ENCODE assay signal across 8 mouse cellular contexts in genomic region chr1:54439080-54439476, GRCm38 (mm10). TPM values are rescaled to one million over a fixed set of nuclear protein-coding genes. Genes with fewer than 3 reads are reported as not detected.
A peak's percentile ranks its signal among the peaks of the same experiment; 100 is the strongest.
DNase-seq lines count a peak whose midpoint lies in the region; ATAC-seq and TF ChIP-seq lines count a peak whose summit lies in the region.

No protein-coding gene starts in this region.

- TF ChIP-seq EP300 in MEL (IDR thresholded peaks at IDR 0.05; ENCODE audit: low read depth in 1 of 2, low read length in 2 of 2): no peak

- H3K27ac ChIP-seq in heart, embryonic 15.5 days: no peak overlapping the region
- no peak overlapping the region for H3K27ac ChIP-seq in MEL (ENCODE audit: control insufficient read depth, low read depth, low read length)
- no peak overlapping the region for H3K27ac ChIP-seq in hindbrain, embryonic 11.5 days (ENCODE audit: low read depth, low read length)
- no peak overlapping the region for H3K27ac ChIP-seq in midbrain, embryonic 11.5 days (ENCODE audit: low read depth, low read length)

- peak overlapping the region; percentile 93 for H3K4me3 ChIP-seq in heart, embryonic 15.5 days
- peak overlapping the region in 1 of 2 experiments; percentile 97; a peak in 2 of 4 replicates for H3K4me3 ChIP-seq in MEL (ENCODE audit: control insufficient read depth in 1 of 2, insufficient read depth in 1 of 2, low read depth in 2 of 2, low read length in 2 of 2)
- H3K4me3 ChIP-seq in hindbrain, embryonic 11.5 days (ENCODE audit: low read depth, low read length): peak overlapping the region; percentile 83
- peak overlapping the region; percentile 64 for H3K4me3 ChIP-seq in midbrain, embryonic 11.5 days (ENCODE audit: low read depth, low read length)

- intact Hi-C loops in gastrocnemius, postnatal 14 days (cut with DNase I; ENCODE audit: low total_unique reads): no loop called here

- ATAC-seq in heart, embryonic 15.5 days (replicated peaks; ENCODE audit: insufficient number of reproducible peaks, insufficient read depth, low FRiP score, low read depth): no peak
- no peak; the same call in none of the 2 replicates for ATAC-seq in hindbrain, embryonic 11.5 days (ENCODE audit: low FRiP score)
- ATAC-seq in midbrain, embryonic 11.5 days (ENCODE audit: low FRiP score): peak; percentile 17
- no peak for ATAC-seq in megakaryocyte-erythroid progenitor cell, adult 5-6 weeks (replicated peaks; ENCODE audit: low FRiP score, low TSS enrichment, poor library complexity, severe bottlenecking)

- no peaks in the 10 kb centered on the region for H3K9me3 ChIP-seq in heart, embryonic 15.5 days (replicated peaks)
- no peaks in the 10 kb centered on the region for H3K9me3 ChIP-seq in MEL (replicated peaks; ENCODE audit: insufficient read depth, low read length)
- H3K9me3 ChIP-seq in hindbrain, embryonic 11.5 days (ENCODE audit: control insufficient read depth, low read length): no peaks in the 10 kb centered on the region
- H3K9me3 ChIP-seq in midbrain, embryonic 11.5 days (ENCODE audit: control insufficient read depth, low read length): no peaks in the 10 kb centered on the region

- 53% methylated on average over 3 of the region's 3 CpGs for WGBS in heart, embryonic 15.5 days
- WGBS in hindbrain, embryonic 11.5 days: 51% methylated on average over 3 of the region's 3 CpGs
- WGBS in midbrain, embryonic 11.5 days: 54% methylated on average over 3 of the region's 3 CpGs

- no peak for DNase-seq in heart, postnatal 4 days
- DNase-seq in MEL (ENCODE audit: low read depth, low spot score): no peak
- no peak for DNase-seq in hindbrain, embryonic 11.5 days (ENCODE audit: low spot score)
- no peak for DNase-seq in midbrain, embryonic 11.5 days (ENCODE audit: low spot score, missing footprints)
- DNase-seq in yolk sac, embryonic 10.5 days (ENCODE audit: low spot score): no peak
- no peak for DNase-seq in gastrocnemius, postnatal 14 days

- TF ChIP-seq RAD21 in MEL (IDR thresholded peaks at IDR 0.05; ENCODE audit: low read depth, low read length): no peak

- H3K9ac ChIP-seq in heart, embryonic 15.5 days: peak overlapping the region; percentile 89
- peak overlapping the region; percentile 96 for H3K9ac ChIP-seq in MEL (ENCODE audit: control insufficient read depth, low read depth, low read length, poor library complexity, severe bottlenecking)
- peak overlapping the region; percentile 90 for H3K9ac ChIP-seq in hindbrain, embryonic 11.5 days (ENCODE audit: low read depth, low read length)
- peak overlapping the region; percentile 91 for H3K9ac ChIP-seq in midbrain, embryonic 11.5 days (ENCODE audit: low read length)

- no peak for TF ChIP-seq CTCF in MEL (IDR thresholded peaks at IDR 0.05 in 2 of 3, conservative IDR thresholded peaks at IDR 0.05 in 1 of 3; ENCODE audit: control insufficient read depth in 1 of 3, insufficient read depth in 1 of 3, low read depth in 2 of 3, low read length in 3 of 3, poor library complexity in 1 of 3, severe bottlenecking in 1 of 3)

- TF ChIP-seq POLR2A in MEL (IDR thresholded peaks at IDR 0.05; ENCODE audit: control insufficient read depth in 1 of 2, insufficient read depth in 1 of 2, low read depth in 1 of 2, low read length in 2 of 2, poor library complexity in 1 of 2): no peak

- H3K79me2 ChIP-seq in MEL (ENCODE audit: control insufficient read depth, insufficient read depth, low read length, poor library complexity): peaks cover 8% of the 10 kb centered on the region

- H3K36me3 ChIP-seq in heart, embryonic 15.5 days: no peaks in the 10 kb centered on the region
- H3K36me3 ChIP-seq in MEL (ENCODE audit: control insufficient read depth in 1 of 2, insufficient read depth in 2 of 2, low read length in 2 of 2): peaks cover 0 to 3% of the 10 kb centered on the region in 2 experiments; a peak in 2 of 4 replicates
- no peaks in the 10 kb centered on the region for H3K36me3 ChIP-seq in hindbrain, embryonic 11.5 days (ENCODE audit: control insufficient read depth, insufficient read depth, low read length)
- H3K36me3 ChIP-seq in midbrain, embryonic 11.5 days (ENCODE audit: control insufficient read depth, insufficient read depth, low read length): no peaks in the 10 kb centered on the region

- no peaks in the 10 kb centered on the region; the same call in 1 of the 2 replicates for H3K27me3 ChIP-seq in heart, embryonic 15.5 days
- H3K27me3 ChIP-seq in MEL (ENCODE audit: control insufficient read depth in 1 of 2, insufficient read depth in 2 of 2, low read length in 2 of 2): no peaks in the 10 kb centered on the region; a peak in 1 of 4 replicates
- no peaks in the 10 kb centered on the region for H3K27me3 ChIP-seq in hindbrain, embryonic 11.5 days (ENCODE audit: control insufficient read depth, insufficient read depth, low read length)
- H3K27me3 ChIP-seq in midbrain, embryonic 11.5 days (ENCODE audit: control insufficient read depth, insufficient read depth, low read length): no peaks in the 10 kb centered on the region

- H3K4me2 ChIP-seq in heart, embryonic 15.5 days: peak overlapping the region; percentile 83
- H3K4me2 ChIP-seq in hindbrain, embryonic 11.5 days (replicated peaks; ENCODE audit: low read depth, low read length): no peak overlapping the region
- H3K4me2 ChIP-seq in midbrain, embryonic 11.5 days: peak overlapping the region; percentile 75

- H3K4me1 ChIP-seq in heart, embryonic 15.5 days (replicated peaks): peaks cover 11% of the 10 kb centered on the region
- H3K4me1 ChIP-seq in MEL (ENCODE audit: control insufficient read depth in 1 of 2, insufficient read depth in 2 of 2, low read length in 2 of 2): no peaks in the 10 kb centered on the region; a peak in 2 of 4 replicates
- H3K4me1 ChIP-seq in hindbrain, embryonic 11.5 days (replicated peaks; ENCODE audit: control insufficient read depth, insufficient read depth, low read length): no peaks in the 10 kb centered on the region
- no peaks in the 10 kb centered on the region for H3K4me1 ChIP-seq in midbrain, embryonic 11.5 days (ENCODE audit: control insufficient read depth, insufficient read depth, low read length)

TF ChIP-seq in MEL, 35 proteins besides CTCF, POLR2A, EP300 and RAD21:
- no peak for TF ChIP-seq CHD2 (IDR thresholded peaks at IDR 0.05; ENCODE audit: low read length)
- TF ChIP-seq BHLHE40 (IDR thresholded peaks at IDR 0.05; ENCODE audit: borderline replicate concordance, low read depth, low read length): no peak
- no peak for TF ChIP-seq SIN3A (IDR thresholded peaks at IDR 0.05; ENCODE audit: low read length)
- TF ChIP-seq ZC3H11A (IDR thresholded peaks at IDR 0.05; ENCODE audit: low read depth, low read length): no peak
- no peak for TF ChIP-seq MYB (IDR thresholded peaks at IDR 0.05; ENCODE audit: low read depth, low read length)
- TF ChIP-seq E2F4 (IDR thresholded peaks at IDR 0.05; ENCODE audit: borderline replicate concordance, low read depth, low read length): no peak
- no peak for TF ChIP-seq MEF2A (IDR thresholded peaks at IDR 0.05; ENCODE audit: extremely low read depth, insufficient replicate concordance, low read depth, low read length, poor library complexity, severe bottlenecking)
- TF ChIP-seq RCOR1 (IDR thresholded peaks at IDR 0.05; ENCODE audit: low read depth, low read length): no peak
- TF ChIP-seq SMC3 (IDR thresholded peaks at IDR 0.05; ENCODE audit: low read depth, low read length): no peak
- TF ChIP-seq USF2 (IDR thresholded peaks at IDR 0.05; ENCODE audit: borderline replicate concordance in 1 of 2, insufficient read depth in 1 of 2, low read depth in 1 of 2, low read length in 2 of 2): no peak
- no peak for TF ChIP-seq TAL1 (IDR thresholded peaks at IDR 0.05; ENCODE audit: low read length)
- TF ChIP-seq UBTF (IDR thresholded peaks at IDR 0.05; ENCODE audit: borderline replicate concordance, insufficient read depth, low read depth, low read length): no peak
- TF ChIP-seq MAZ (IDR thresholded peaks at IDR 0.05; ENCODE audit: low read depth, low read length): no peak
- no peak for TF ChIP-seq ETS1 (IDR thresholded peaks at IDR 0.05; ENCODE audit: low read depth, low read length)

RNA-seq across cellular contexts. Expression of gene Gtf3c3, which starts 0.3 kb away (rescaled TPM):
- polyA plus RNA-seq in heart, embryonic 15.5 days (2015; fragmentation: Nextera tagmentation; extraction: Ambion mirVana): 13.4 and 15.1 TPM in 2 replicates
- total RNA-seq in heart, postnatal 4 days (2021): 10 to 100 TPM; 14.8 to 18.1 TPM
- 12.1 and 13.7 TPM in 2 replicates for total RNA-seq in MEL (2012; rRNA removed)
- 10 to 100 TPM in 1 of 2 experiments, not detected in 1; 13.8 TPM for polyA plus RNA-seq in MEL (2012; ENCODE audit: insufficient read depth in 1 of 2, insufficient read length in 2 of 2, low read depth in 1 of 2, low replicate concordance in 2 of 2, missing spikeins in 1 of 2)
- 34.5 and 35.6 TPM in 2 replicates for polyA plus RNA-seq in hindbrain, embryonic 11.5 days (2014; fragmentation: Nextera tagmentation; extraction: Ambion mirVana)
- 34.5 and 41.3 TPM in 2 replicates for polyA plus RNA-seq in midbrain, embryonic 11.5 days (2014; fragmentation: Nextera tagmentation; extraction: Ambion mirVana)
- 17.7 and 19.2 TPM in 2 replicates for total RNA-seq in megakaryocyte-erythroid progenitor cell, adult 5-6 weeks (2014; fragmentation: Nextera tagmentation)
- 20.1 and 43.8 TPM in 2 replicates for total RNA-seq in megakaryocyte-erythroid progenitor cell, adult 5-6 weeks (2017)
- 10 to 100 TPM in 1 of 2 experiments, 1 to 10 TPM in 1; 9.2 to 12.5 TPM for total RNA-seq in gastrocnemius, postnatal 14 days (2021)
